Mouse (Mus musculus) embryonic fibroblast, embryonic 13.5 days (primary cell): ENCODE results near the gene Heatr5a. TPM values are rescaled to one million over a fixed set of nuclear protein-coding genes. Genes with fewer than 3 reads are reported as not detected.
A peak's percentile ranks its signal among the peaks of the same experiment; 100 is the strongest.

Experiments used
- H3K27ac ChIP-seq: 2 replicates; pipeline ENCODE4 v1.5.1; 2012; ENCODE audit warnings: low read length, control low read depth, inconsistent platforms; ENCODE audit not compliant: insufficient read depth
- H3K4me1 ChIP-seq: 2 replicates; pipeline ENCODE4 v1.6.1; 2011; ENCODE audit warnings: low read length; ENCODE audit not compliant: control insufficient read depth, insufficient read depth
- H3K4me3 ChIP-seq: 2 replicates; pipeline ENCODE4 v1.5.1; 2011; ENCODE audit warnings: mild to moderate bottlenecking, control low read depth, low read length; ENCODE audit not compliant: insufficient read depth
- CTCF ChIP-seq: IDR thresholded peaks from 2 replicates; pipeline ENCODE4 v1.5.1; 2011; ENCODE audit warnings: mild to moderate bottlenecking, control low read depth, low read length, moderate library complexity, borderline replicate concordance; ENCODE audit not compliant: insufficient read depth
- POLR2A ChIP-seq: IDR thresholded peaks from 2 replicates; pipeline ENCODE4 v1.6.1; 2011; ENCODE audit warnings: low read depth, mild to moderate bottlenecking, control low read depth, low read length, moderate library complexity
- polyA plus RNA-seq: library from polyadenylated mRNA; stranded (reverse); fragments of >200 nt; gene quantifications from 2 replicates; pipeline ENCODE4 v1.2.4, GENCODE M21; 2011; ENCODE audit warnings: low read depth; ENCODE audit not compliant: missing spikeins, insufficient read length

The Heatr5a gene
- polyA plus RNA-seq, 1 experiment: 54.1 TPM

- TF ChIP-seq POLR2A (no peak), CTCF (no peak)
- Histone ChIP-seq H3K4me3 (no peak overlapping the region), H3K4me1 (peaks cover 4% of the 10 kb centered on the region), H3K27ac (no peak overlapping the region)
These were observed 83.5 kb downstream of the Heatr5a start for GRCm38 (mm10) chr12:51887301-51888290.

GRCm38 (mm10) chr12:51886369-51886768 is 84.8 kb downstream of the Heatr5a start:
- TF ChIP-seq CTCF: no peak
- no peak for TF ChIP-seq POLR2A
- Histone ChIP-seq H3K27ac (no peak overlapping the region), H3K4me1 (peaks cover 10% of the 10 kb centered on the region), H3K4me3 (no peak overlapping the region)

GRCm38 (mm10) chr12:51884801-51885200 is 86.3 kb downstream of the Heatr5a start:
- peaks cover 10% of the 10 kb centered on the region for H3K4me1 ChIP-seq
- no peak for TF ChIP-seq POLR2A
- no peak for TF ChIP-seq CTCF

GRCm38 (mm10) chr12:51883297-51883805 is 87.8 kb downstream of the Heatr5a start:
- peaks cover 10% of the 10 kb centered on the region for H3K4me1 ChIP-seq
- H3K27ac ChIP-seq: peak overlapping the region; percentile 62
- H3K4me3 ChIP-seq: no peak overlapping the region
- no peak for TF ChIP-seq CTCF

More at GRCm38 (mm10) chr12:51884801-51885200, 86.3 kb downstream of the Heatr5a start:
- Histone ChIP-seq H3K27ac (peak overlapping the region; percentile 84), H3K4me3 (no peak overlapping the region)

GRCm38 (mm10) chr12:51882606-51883296 is 88.4 kb downstream of the Heatr5a start:
- Histone ChIP-seq H3K4me3 (no peak overlapping the region), H3K4me1 (peaks cover 10% of the 10 kb centered on the region), H3K27ac (peak overlapping the region; percentile 78)
- TF ChIP-seq CTCF (no peak), POLR2A (no peak)

GRCm38 (mm10) chr12:51881775-51882174 is 89.3 kb downstream of the Heatr5a start:
- Histone ChIP-seq H3K4me1 (peaks cover 10% of the 10 kb centered on the region), H3K4me3 (no peak overlapping the region), H3K27ac (peak overlapping the region; percentile 78)
- TF ChIP-seq POLR2A: no peak
- no peak for TF ChIP-seq CTCF

- Histone ChIP-seq H3K27ac (no peak overlapping the region), H3K4me1 (no peaks in the 10 kb centered on the region)
- TF ChIP-seq POLR2A (no peak), CTCF (no peak)
These were observed 99.5 kb downstream of the Heatr5a start for GRCm38 (mm10) chr12:51871446-51872144.

GRCm38 (mm10) chr12:51869511-51869910 is 101.6 kb downstream of the Heatr5a start:
- H3K27ac ChIP-seq: no peak overlapping the region
- TF ChIP-seq POLR2A: no peak
- TF ChIP-seq CTCF: no peak
- no peak overlapping the region for H3K4me3 ChIP-seq
- peaks cover 16% of the 10 kb centered on the region for H3K4me1 ChIP-seq

More at GRCm38 (mm10) chr12:51871446-51872144, 99.5 kb downstream of the Heatr5a start:
- no peak overlapping the region for H3K4me3 ChIP-seq

- H3K27ac ChIP-seq: no peak overlapping the region
- TF ChIP-seq CTCF: no peak
- TF ChIP-seq POLR2A: no peak
- no peak overlapping the region for H3K4me3 ChIP-seq
- H3K4me1 ChIP-seq: peaks cover 18% of the 10 kb centered on the region
These were observed 104.0 kb downstream of the Heatr5a start for GRCm38 (mm10) chr12:51867076-51867475.
